Mouse (Mus musculus) ES-E14 (cell line): Measurements from ENCODE around the gene Dnm1. TPM values are rescaled to one million over a fixed set of nuclear protein-coding genes. Genes with fewer than 3 reads are reported as not detected.

Source experiments
- DNase-seq: peaks from one replicate; pipeline ENCODE4 v3.0.0-alpha.2; 2013; ENCODE audit warnings: low read depth, low spot score
- H3K27ac ChIP-seq: 2 replicates; pipeline ENCODE4 v1.5.1; 2012; ENCODE audit warnings: low read depth, mild to moderate bottlenecking, low read length, moderate library complexity, mixed read lengths; ENCODE audit not compliant: poor library complexity, insufficient read depth, severe bottlenecking
- H3K36me3 ChIP-seq: 2 replicates; pipeline ENCODE4 v1.6.1; 2012; ENCODE audit warnings: mild to moderate bottlenecking, low read length, moderate library complexity, mixed read lengths; ENCODE audit not compliant: control insufficient read depth, poor library complexity, insufficient read depth, severe bottlenecking
- H3K4me1 ChIP-seq, 2 experiments: fragments of 150-350 bp in 1 of 2; sonication (generic) in 1 of 2; 2 replicates each; pipeline ENCODE4 v1.6.1; 2012; ENCODE audit warnings: low read length in 2 of 2, mild to moderate bottlenecking in 1 of 2, mixed read lengths in 1 of 2; ENCODE audit not compliant: control insufficient read depth in 2 of 2, insufficient read depth in 2 of 2, poor library complexity in 1 of 2
- H3K4me3 ChIP-seq, 2 experiments: fragments of 150-350 bp in 1 of 2; sonication (generic) in 1 of 2; 2 replicates each; pipeline ENCODE4 v1.5.1; 2012; ENCODE audit warnings: low read length in 2 of 2, low read depth in 1 of 2, mild to moderate bottlenecking in 1 of 2, mixed read lengths in 1 of 2; ENCODE audit not compliant: insufficient read depth in 1 of 2, poor library complexity in 1 of 2, severe bottlenecking in 1 of 2
- H3K9ac ChIP-seq: 2 replicates; pipeline ENCODE4 v1.6.1; 2012; ENCODE audit warnings: low read depth, mild to moderate bottlenecking, low read length, mixed read lengths; ENCODE audit not compliant: poor library complexity, insufficient read depth, severe bottlenecking
- H3K9me3 ChIP-seq: fragments of 150-350 bp; sonication (generic); 2 replicates; pipeline ENCODE4 v1.6.1; 2012; ENCODE audit warnings: low read depth, mild to moderate bottlenecking, low read length; ENCODE audit not compliant: control insufficient read depth, insufficient read depth
- CHD2 ChIP-seq: IDR thresholded peaks from 2 replicates; pipeline ENCODE4 v1.6.1; 2014; ENCODE audit warnings: mild to moderate bottlenecking, low read depth, low read length, inconsistent platforms
- HCFC1 ChIP-seq: IDR thresholded peaks from 2 replicates; pipeline ENCODE4 v1.6.1; 2012; ENCODE audit warnings: low read length, inconsistent platforms, borderline replicate concordance; ENCODE audit not compliant: insufficient read depth
- MAFK ChIP-seq: IDR thresholded peaks from 2 replicates; pipeline ENCODE4 v1.6.1; 2014; ENCODE audit warnings: mild to moderate bottlenecking, low read depth, low read length, inconsistent platforms; ENCODE audit not compliant: insufficient read depth
- ZC3H11A ChIP-seq: IDR thresholded peaks from 2 replicates; pipeline ENCODE4 v1.6.1; 2012; ENCODE audit warnings: low read depth, mild to moderate bottlenecking, inconsistent platforms, low read length, borderline replicate concordance
- ZNF384 ChIP-seq: IDR thresholded peaks from 2 replicates; pipeline ENCODE4 v1.6.1; 2012; ENCODE audit warnings: low read depth, low read length, inconsistent platforms
- in situ Hi-C, 2 experiments: fragments of 600-800 bp; cut with MboI; formaldehyde crosslinking; loops; one replicate each; pipeline ENCODE4 v1.15.1; 2025; ENCODE audit warnings: low sequenced_read_pairs in 2 of 2, inconsistent platforms in 1 of 2; ENCODE audit not compliant: unreplicated experiment in 2 of 2
- total RNA-seq: library from RNA; depleted of rRNA; stranded (reverse); fragments of 300-350 nt; gene quantifications from 2 replicates; pipeline ENCODE4 v1.2.3, GENCODE M21; 2012

Dnm1 gene
- total RNA-seq, 1 experiment, result 1.5 TPM

- in situ Hi-C loops, result no loop called here
- H3K36me3 ChIP-seq, result no peaks in the 10 kb centered on the region
These were observed 21.0 kb downstream of the Dnm1 start for GRCm38 (mm10) chr2:32332159-32332558.

GRCm38 (mm10) chr2:32329531-32329930, 23.6 kb downstream of the Dnm1 start:
- Histone ChIP-seq H3K4me3 (no peak overlapping the region), H3K27ac (no peak overlapping the region), H3K36me3 (no peaks in the 10 kb centered on the region), H3K9me3 (no peaks in the 10 kb centered on the region), H3K4me1 (no peaks in the 10 kb centered on the region), H3K9ac (no peak overlapping the region)
- in situ Hi-C loops, result no loop called here
- DNase-seq, result no peak
- TF ChIP-seq CHD2, result no peak
- 0 out of 2 replicates have a peak, but pooled peaks have one; percentile 33 for TF ChIP-seq ZNF384
- no peak for TF ChIP-seq ZC3H11A
- no peak for TF ChIP-seq HCFC1

More at GRCm38 (mm10) chr2:32332159-32332558, 21.0 kb downstream of the Dnm1 start:
- no peak overlapping the region for H3K27ac ChIP-seq
- TF ChIP-seq MAFK (no peak), ZNF384 (no peak), CHD2 (no peak), ZC3H11A (no peak), HCFC1 (no peak)
- DNase-seq, result no peak
- no peak overlapping the region for H3K9ac ChIP-seq
- H3K4me1 ChIP-seq, result no peaks in the 10 kb centered on the region
- no peaks in the 10 kb centered on the region for H3K9me3 ChIP-seq
- no peak overlapping the region for H3K4me3 ChIP-seq

GRCm38 (mm10) chr2:32328911-32329460, 24.2 kb downstream of the Dnm1 start:
- Histone ChIP-seq H3K27ac (no peak overlapping the region), H3K9me3 (no peaks in the 10 kb centered on the region), H3K9ac (no peak overlapping the region), H3K4me1 (no peaks in the 10 kb centered on the region), H3K4me3 (no peak overlapping the region), H3K36me3 (no peaks in the 10 kb centered on the region)
- in situ Hi-C loops, result no loop called here
- no peak for DNase-seq
- TF ChIP-seq MAFK (no peak), HCFC1 (no peak), CHD2 (no peak), ZNF384 (no peak), ZC3H11A (no peak)

- H3K4me3 ChIP-seq, result no peak overlapping the region
- H3K36me3 ChIP-seq, result no peaks in the 10 kb centered on the region
- no peaks in the 10 kb centered on the region for H3K4me1 ChIP-seq
- no peak overlapping the region for H3K27ac ChIP-seq
- TF ChIP-seq CHD2 (no peak), MAFK (no peak), ZC3H11A (no peak), HCFC1 (no peak), ZNF384 (no peak)
- H3K9ac ChIP-seq, result no peak overlapping the region
- in situ Hi-C loops, result no loop called here
- DNase-seq, result no peak
- no peaks in the 10 kb centered on the region for H3K9me3 ChIP-seq
These were observed 25.9 kb downstream of the Dnm1 start for GRCm38 (mm10) chr2:32327200-32327599.

- TF ChIP-seq ZC3H11A (no peak), MAFK (peak; percentile 53; the same call in 1 of the 2 replicates)
- Histone ChIP-seq H3K9me3 (no peaks in the 10 kb centered on the region), H3K4me1 (0 out of 4 replicates have a peak, but pooled peaks cover 0 to 2% of the 10 kb centered on the region in 2 experiments), H3K4me3 (no peak overlapping the region), H3K9ac (no peak overlapping the region), H3K27ac (no peak overlapping the region), H3K36me3 (no peaks in the 10 kb centered on the region)
- in situ Hi-C loops, result no loop called here
- no peak for DNase-seq
These were observed 27.8 kb downstream of the Dnm1 start for GRCm38 (mm10) chr2:32325342-32325741.
